Mouse (Mus musculus): Measurements from ENCODE around the gene Ifi206.

DNA sequence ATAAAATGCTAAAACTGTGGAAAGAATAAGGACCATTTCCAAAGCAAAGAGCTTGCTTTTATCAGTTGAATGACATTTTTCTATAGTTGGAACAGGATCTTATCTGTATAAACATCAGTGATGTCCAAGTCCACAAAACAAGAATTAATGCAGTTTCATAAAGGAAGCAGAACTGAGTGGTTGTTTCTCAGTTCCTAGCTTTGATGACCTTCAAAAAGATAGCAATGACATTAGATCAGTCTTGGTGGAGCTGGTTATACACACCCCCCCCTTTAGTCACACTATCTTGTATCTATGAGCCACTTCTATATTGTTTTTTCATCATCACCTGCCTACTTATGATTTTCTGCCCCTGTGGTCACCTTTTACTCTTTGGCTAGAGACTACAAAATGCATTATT lies 30.6 kb upstream of the Ifi206 start:
- TF ChIP-seq POLR2A (IDR thresholded peaks at IDR 0.05; ENCODE audit: insufficient read depth, low read depth, low read length) (no peak), CTCF (IDR thresholded peaks at IDR 0.05; ENCODE audit: insufficient read depth, low read depth, low read length) (no peak)

Data from olfactory bulb, adult 2 months (tissue).